Mouse (Mus musculus): ENCODE data around the gene Stat6. TPM values are rescaled to one million over a fixed set of nuclear protein-coding genes. Genes with fewer than 3 reads are reported as not detected.

Gene Stat6
- polyA plus RNA-seq, 1 experiment: 70.2 TPM

GRCm38 (mm10) chr10:127694636-127695035 is 51.9 kb downstream of the Stat6 start:
- H3K4me3 ChIP-seq (ENCODE audit: insufficient read depth, low read depth, low read length): no peak overlapping the region
- TF ChIP-seq CTCF (conservative IDR thresholded peaks at IDR 0.05; ENCODE audit: insufficient read depth, insufficient read length, low read depth, low read length) (0 out of 2 replicates have a peak, but pooled peaks have one; percentile 22), POLR2A (IDR thresholded peaks at IDR 0.05; ENCODE audit: low read depth, low read length) (no peak)
- H3K36me3 ChIP-seq (ENCODE audit: control insufficient read depth, insufficient read depth, low read length): no peaks in the 10 kb centered on the region
- no peaks in the 10 kb centered on the region for H3K27me3 ChIP-seq (replicated peaks; ENCODE audit: control insufficient read depth, insufficient read depth, low read length)
- peak; percentile 43 for DNase-seq
- H3K4me1 ChIP-seq (ENCODE audit: control insufficient read depth, insufficient read depth, low read length): no peaks in the 10 kb centered on the region
- 41% methylated on average over 2 of the region's 2 CpGs for WGBS
- no peak overlapping the region for H3K27ac ChIP-seq (ENCODE audit: insufficient read depth, low read depth, low read length)

- WGBS: 96% methylated on average over 7 of the region's 7 CpGs
- Histone ChIP-seq H3K36me3 (ENCODE audit: control insufficient read depth, insufficient read depth, low read length) (no peaks in the 10 kb centered on the region), H3K4me1 (ENCODE audit: control insufficient read depth, insufficient read depth, low read length) (no peaks in the 10 kb centered on the region), H3K27ac (ENCODE audit: insufficient read depth, low read depth, low read length) (no peak overlapping the region), H3K4me3 (ENCODE audit: insufficient read depth, low read depth, low read length) (no peak overlapping the region), H3K27me3 (replicated peaks; ENCODE audit: control insufficient read depth, insufficient read depth, low read length) (no peaks in the 10 kb centered on the region)
- DNase-seq: no peak
- no peak for TF ChIP-seq POLR2A (IDR thresholded peaks at IDR 0.05; ENCODE audit: low read depth, low read length)
- no peak for TF ChIP-seq CTCF (conservative IDR thresholded peaks at IDR 0.05; ENCODE audit: insufficient read depth, insufficient read length, low read depth, low read length)
Observed at GRCm38 (mm10) chr10:127695775-127696174, 53.0 kb downstream of the Stat6 start.

GRCm38 (mm10) chr10:127698966-127699365 is 56.2 kb downstream of the Stat6 start:
- TF ChIP-seq CTCF (conservative IDR thresholded peaks at IDR 0.05; ENCODE audit: insufficient read depth, insufficient read length, low read depth, low read length) (no peak), POLR2A (IDR thresholded peaks at IDR 0.05; ENCODE audit: low read depth, low read length) (no peak)
- no peak overlapping the region for H3K4me3 ChIP-seq (ENCODE audit: insufficient read depth, low read depth, low read length)
- H3K27ac ChIP-seq (ENCODE audit: insufficient read depth, low read depth, low read length): no peak overlapping the region
- H3K36me3 ChIP-seq (ENCODE audit: control insufficient read depth, insufficient read depth, low read length): no peaks in the 10 kb centered on the region
- 96% methylated on average over 7 of the region's 7 CpGs for whole genome bisulfite sequencing
- no peaks in the 10 kb centered on the region for H3K27me3 ChIP-seq (replicated peaks; ENCODE audit: control insufficient read depth, insufficient read depth, low read length)
- no peaks in the 10 kb centered on the region for H3K4me1 ChIP-seq (ENCODE audit: control insufficient read depth, insufficient read depth, low read length)
- no peak for DNase-seq

GRCm38 (mm10) chr10:127703299-127703698 is 60.5 kb downstream of the Stat6 start:
- Histone ChIP-seq H3K27ac (ENCODE audit: insufficient read depth, low read depth, low read length) (no peak overlapping the region), H3K4me1 (ENCODE audit: control insufficient read depth, insufficient read depth, low read length) (no peaks in the 10 kb centered on the region), H3K4me3 (ENCODE audit: insufficient read depth, low read depth, low read length) (no peak overlapping the region), H3K27me3 (replicated peaks; ENCODE audit: control insufficient read depth, insufficient read depth, low read length) (no peaks in the 10 kb centered on the region), H3K36me3 (ENCODE audit: control insufficient read depth, insufficient read depth, low read length) (no peaks in the 10 kb centered on the region)
- TF ChIP-seq POLR2A (IDR thresholded peaks at IDR 0.05; ENCODE audit: low read depth, low read length): no peak
- no peak for TF ChIP-seq CTCF (conservative IDR thresholded peaks at IDR 0.05; ENCODE audit: insufficient read depth, insufficient read length, low read depth, low read length)
- peak; percentile 12 for DNase-seq
- WGBS: 35% methylated on average over 4 of the region's 4 CpGs

- no peak for DNase-seq
- H3K4me3 ChIP-seq (ENCODE audit: insufficient read depth, low read depth, low read length): no peak overlapping the region
- TF ChIP-seq POLR2A (IDR thresholded peaks at IDR 0.05; ENCODE audit: low read depth, low read length) (no peak), CTCF (conservative IDR thresholded peaks at IDR 0.05; ENCODE audit: insufficient read depth, insufficient read length, low read depth, low read length) (no peak)
Observed at GRCm38 (mm10) chr10:127704293-127704692, 61.5 kb downstream of the Stat6 start.

GRCm38 (mm10) chr10:127704766-127705220 is 62.0 kb downstream of the Stat6 start, which contains the start of gene Myo1a:
Gene Myo1a, plus strand, starts transcription at chr10:127705170.
- DNase-seq: no peak
- no peaks in the 10 kb centered on the region for H3K27me3 ChIP-seq (replicated peaks; ENCODE audit: control insufficient read depth, insufficient read depth, low read length)
- no peak within 1 kb of the TSS for H3K27ac ChIP-seq (ENCODE audit: insufficient read depth, low read depth, low read length)
- no peaks in the 10 kb centered on the region for H3K4me1 ChIP-seq (ENCODE audit: control insufficient read depth, insufficient read depth, low read length)
- H3K4me3 ChIP-seq (ENCODE audit: insufficient read depth, low read depth, low read length): no peak within 1 kb of the TSS
- 60% methylated on average over 2 of the region's 2 CpGs for WGBS
- no peak for TF ChIP-seq POLR2A (IDR thresholded peaks at IDR 0.05; ENCODE audit: low read depth, low read length)
- no peak for TF ChIP-seq CTCF (conservative IDR thresholded peaks at IDR 0.05; ENCODE audit: insufficient read depth, insufficient read length, low read depth, low read length)
- no peaks in the 10 kb centered on the region for H3K36me3 ChIP-seq (ENCODE audit: control insufficient read depth, insufficient read depth, low read length)

More at GRCm38 (mm10) chr10:127704293-127704692, 61.5 kb downstream of the Stat6 start:
- Histone ChIP-seq H3K27ac (ENCODE audit: insufficient read depth, low read depth, low read length) (no peak overlapping the region), H3K4me1 (ENCODE audit: control insufficient read depth, insufficient read depth, low read length) (no peaks in the 10 kb centered on the region), H3K27me3 (replicated peaks; ENCODE audit: control insufficient read depth, insufficient read depth, low read length) (no peaks in the 10 kb centered on the region), H3K36me3 (ENCODE audit: control insufficient read depth, insufficient read depth, low read length) (no peaks in the 10 kb centered on the region)
- 51% methylated on average over 2 of the region's 2 CpGs for WGBS

- TF ChIP-seq POLR2A (IDR thresholded peaks at IDR 0.05; ENCODE audit: low read depth, low read length) (no peak), CTCF (conservative IDR thresholded peaks at IDR 0.05; ENCODE audit: insufficient read depth, insufficient read length, low read depth, low read length) (no peak)
- Histone ChIP-seq H3K4me3 (ENCODE audit: insufficient read depth, low read depth, low read length) (no peak overlapping the region), H3K27ac (ENCODE audit: insufficient read depth, low read depth, low read length) (no peak overlapping the region), H3K27me3 (replicated peaks; ENCODE audit: control insufficient read depth, insufficient read depth, low read length) (no peaks in the 10 kb centered on the region), H3K4me1 (ENCODE audit: control insufficient read depth, insufficient read depth, low read length) (no peaks in the 10 kb centered on the region), H3K36me3 (ENCODE audit: control insufficient read depth, insufficient read depth, low read length) (no peaks in the 10 kb centered on the region)
- WGBS: 96% methylated on average over 4 of the region's 4 CpGs
- no peak for DNase-seq
Observed at GRCm38 (mm10) chr10:127705783-127706182, 63.0 kb downstream of the Stat6 start.

Data from kidney, adult 2 months (tissue).